Mouse (Mus musculus) kidney, adult 9 months (tissue): ENCODE data around the gene Paxip1.

Experiments used
- DNase-seq: peaks from one replicate; pipeline ENCODE4 v3.0.0; 2022

The Paxip1 gene

GRCm38 (mm10) chr5:27791303-27792172 lies at the start of gene Paxip1:
TSS of gene Paxip1 (minus strand) at chr5:27791691.
- DNase-seq: peak; percentile 97

DNA sequence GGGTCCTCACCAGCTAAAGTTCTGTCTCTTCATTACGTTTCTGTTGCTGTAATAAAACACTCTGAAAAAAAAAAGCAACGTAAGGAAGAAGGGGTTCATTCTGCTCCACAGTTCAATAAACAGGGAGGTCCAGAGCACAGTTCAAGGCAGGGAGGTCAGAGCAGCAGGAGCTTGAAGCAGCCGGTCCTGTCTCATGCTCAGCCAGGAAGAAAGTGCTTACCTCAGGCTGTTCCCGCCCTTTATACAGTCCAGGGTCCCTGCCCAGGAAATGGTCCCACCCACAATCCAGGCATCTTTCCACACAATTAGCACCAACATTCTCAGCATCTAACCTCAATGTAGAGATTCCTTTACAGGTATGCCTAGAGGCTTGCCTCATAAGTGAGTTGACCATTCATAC lies 46.6 kb upstream of the Paxip1 start:
- peak; percentile 68 for DNase-seq

GRCm38 (mm10) chr5:27835096-27835495 lies 43.6 kb upstream of the Paxip1 start:
- peak; percentile 64 for DNase-seq

DNA sequence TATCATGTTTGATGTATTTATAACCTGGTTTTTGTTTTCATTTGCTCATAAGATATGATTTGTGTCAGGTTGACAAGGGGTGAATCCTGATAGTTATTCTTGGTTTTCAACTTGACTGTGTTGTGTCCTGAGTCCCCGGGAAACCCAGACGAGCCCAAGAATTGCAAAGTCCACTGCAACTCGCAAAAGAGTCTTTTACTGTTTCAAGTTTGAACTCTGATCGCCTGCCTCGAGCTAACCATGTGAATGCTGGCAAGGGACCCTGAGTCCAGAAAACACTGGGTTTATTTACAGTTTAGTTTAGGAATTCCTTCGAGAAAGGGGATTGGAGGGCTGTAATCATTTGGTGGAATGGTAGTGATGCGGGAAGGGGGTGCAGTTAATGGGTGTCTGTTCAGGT lies 36.5 kb upstream of the Paxip1 start:
- peak; percentile 61 for DNase-seq

DNA sequence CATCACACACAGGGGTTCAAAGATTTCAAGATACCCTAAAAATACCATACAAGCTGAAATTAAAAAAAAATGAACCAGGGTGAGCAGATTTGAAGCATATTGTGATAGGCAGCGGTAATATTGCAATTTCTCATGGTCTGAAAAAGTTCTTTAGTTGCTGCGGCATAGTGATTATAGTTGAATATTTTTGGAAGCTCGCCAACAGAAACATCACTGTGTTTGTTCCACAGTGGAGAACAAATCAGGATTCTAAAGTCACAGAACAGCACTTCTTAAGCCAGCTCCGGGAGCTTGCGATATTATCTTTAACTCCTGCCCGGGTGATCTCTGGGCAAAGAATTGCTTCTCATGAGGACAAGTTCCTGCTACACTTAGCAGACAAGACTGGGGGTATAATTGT lies 29.7 kb upstream of the Paxip1 start:
- no peak for DNase-seq

DNA sequence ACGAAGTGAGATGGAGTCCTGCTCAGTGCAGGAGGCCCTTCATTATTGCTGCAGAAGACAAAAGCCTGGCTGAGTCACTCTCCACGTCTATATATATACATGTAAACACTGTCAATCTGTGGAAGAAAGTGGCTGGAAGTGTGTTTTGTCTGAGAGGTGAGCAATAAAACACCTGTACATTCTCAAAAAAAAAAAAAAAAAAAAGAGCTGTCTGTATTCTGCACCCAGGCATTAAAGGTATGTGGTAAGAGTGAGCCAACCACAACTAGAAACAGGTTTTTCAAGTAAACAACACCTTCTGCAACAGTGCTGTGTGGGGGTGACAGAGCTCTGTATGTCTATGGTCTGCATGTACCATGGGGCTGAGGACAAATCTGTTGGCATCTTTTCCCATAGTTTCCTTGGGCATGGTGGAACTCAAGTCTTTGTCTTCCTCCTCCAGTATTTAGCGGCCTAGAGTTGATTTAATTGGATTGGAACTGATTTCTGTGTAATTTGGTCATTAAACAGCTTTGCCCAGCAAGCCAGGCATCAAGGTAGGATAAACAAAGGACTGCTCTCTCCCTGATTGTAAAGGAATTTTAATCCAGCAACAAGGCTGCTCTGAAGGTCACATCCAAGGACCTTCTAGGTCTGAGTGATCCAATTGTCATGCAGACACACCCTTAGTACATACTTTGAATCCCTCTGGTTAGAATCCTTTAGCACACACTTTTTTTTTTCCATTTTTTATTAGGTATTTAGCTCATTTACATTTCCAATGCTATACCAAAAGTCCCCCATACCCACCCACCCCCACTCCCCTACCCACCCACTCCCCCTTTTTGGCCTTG lies 27.6 kb upstream of the Paxip1 start:
- no peak for DNase-seq

GRCm38 (mm10) chr5:27814282-27814681 lies 22.8 kb upstream of the Paxip1 start:
- no peak for DNase-seq

DNA sequence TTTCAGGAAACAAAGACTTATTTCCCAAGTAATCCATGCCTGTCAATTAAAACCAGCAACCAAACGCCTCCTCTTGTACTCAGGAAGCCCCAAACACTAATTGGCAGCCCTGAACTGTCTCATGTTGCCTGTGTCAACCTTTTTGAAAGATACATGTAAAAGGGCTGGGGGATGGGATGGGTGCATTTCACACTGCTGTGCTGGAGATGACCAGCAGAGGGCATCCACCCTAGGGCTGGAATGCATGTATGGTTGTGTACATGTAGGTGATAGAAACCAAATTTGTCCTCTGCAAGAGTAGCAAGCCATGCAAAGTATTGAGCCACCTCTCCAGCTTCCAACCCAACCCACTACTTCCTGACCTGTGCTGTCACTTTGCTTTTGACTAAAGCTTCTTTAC lies 2.4 kb upstream of the Paxip1 start:
- peak; percentile 87 for DNase-seq

DNA sequence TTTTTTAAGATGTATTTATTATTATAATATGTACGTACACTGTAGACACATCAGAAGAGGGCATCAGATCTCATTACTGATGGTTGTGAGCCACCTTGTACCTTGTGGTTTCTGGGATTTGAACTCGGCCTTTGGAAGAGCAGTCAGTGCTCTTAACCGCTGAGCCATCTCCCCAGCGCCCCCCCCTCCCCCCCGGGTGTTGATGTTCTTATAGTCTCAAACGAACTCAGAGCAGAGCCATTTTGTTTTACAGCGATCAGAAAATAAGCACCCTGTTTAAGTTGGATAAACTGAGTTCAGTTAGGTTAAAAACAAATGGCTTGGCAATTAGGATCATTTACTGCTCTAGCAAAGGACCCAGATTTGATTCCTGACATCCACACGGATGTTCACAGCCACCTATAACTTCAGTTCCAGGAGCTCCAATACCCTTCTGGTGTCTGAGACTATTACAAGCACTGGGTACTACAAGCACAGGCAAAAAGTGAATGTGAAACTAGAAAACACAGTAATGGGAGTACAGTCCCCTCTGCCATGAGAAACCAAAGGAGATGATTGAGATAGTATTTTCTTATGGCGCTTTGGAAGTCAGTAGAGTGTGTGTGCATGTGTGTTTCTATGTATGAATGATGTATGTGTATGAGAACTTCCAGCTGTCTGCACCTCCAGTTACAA lies 1.2 kb upstream of the Paxip1 start:
- no peak for DNase-seq

GRCm38 (mm10) chr5:27792173-27792470 lies 631 bp upstream of the Paxip1 start:
- DNase-seq: no peak

DNA sequence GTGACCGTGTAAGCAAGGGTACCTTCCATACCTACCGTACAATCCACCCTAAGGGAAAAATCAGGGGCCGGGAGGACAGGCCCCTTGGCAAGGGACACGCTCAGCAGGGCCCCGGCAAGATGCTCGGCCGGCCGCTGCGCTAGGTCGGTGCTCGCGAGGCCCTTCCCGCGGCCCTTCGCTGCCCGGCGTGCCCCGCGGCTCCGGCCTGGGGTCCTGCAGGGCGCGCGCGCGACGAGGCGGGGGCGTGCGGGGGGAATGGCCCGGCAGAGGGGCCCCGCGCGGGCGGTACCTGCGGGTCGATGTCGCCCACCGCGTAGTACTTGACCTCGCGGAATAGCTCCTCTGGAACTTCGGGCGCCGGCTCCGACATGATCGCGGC lies 592 bp downstream of the Paxip1 start:
- DNase-seq: peak; percentile 83

DNA sequence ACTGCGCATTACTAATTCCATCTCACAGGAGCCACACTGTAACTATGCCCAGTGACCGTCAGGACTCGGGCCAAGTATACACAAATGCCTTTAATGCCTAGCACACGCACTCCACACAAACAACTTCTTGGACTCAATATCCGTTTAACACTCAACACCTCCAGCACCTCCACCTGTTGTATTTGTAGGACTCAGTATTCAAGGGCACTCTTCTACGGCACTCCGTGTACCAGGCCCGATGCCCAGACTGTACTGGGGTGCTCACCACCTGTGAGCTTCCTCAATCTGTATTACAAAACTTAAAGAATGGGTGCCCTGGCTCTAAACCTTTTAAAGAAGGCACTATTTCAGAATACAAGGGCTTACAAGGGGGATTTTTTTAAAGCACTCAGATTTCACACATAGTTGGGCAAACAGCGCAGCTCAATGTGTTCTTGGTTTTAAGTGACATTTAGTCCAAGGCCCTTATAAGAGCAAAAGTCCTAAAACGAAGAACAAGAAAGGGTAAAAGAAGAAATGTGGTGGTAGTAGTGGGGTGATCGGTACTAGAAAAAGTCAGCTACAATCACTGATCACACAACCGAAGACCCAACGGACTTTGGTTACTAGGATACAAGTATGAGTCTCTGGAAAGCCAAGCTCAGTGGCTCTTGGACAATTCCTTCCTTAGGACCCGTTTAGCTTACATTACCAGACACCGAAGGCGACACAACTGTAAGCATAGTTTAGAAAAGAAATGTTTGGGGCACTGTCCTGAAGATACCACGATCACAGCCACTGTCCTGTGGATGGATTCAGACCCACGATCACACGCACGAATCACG lies 1.2 kb downstream of the Paxip1 start:
- peak; percentile 20 for DNase-seq

- no peak for DNase-seq
These were observed 1.9 kb downstream of the Paxip1 start for GRCm38 (mm10) chr5:27789586-27789985.

DNA sequence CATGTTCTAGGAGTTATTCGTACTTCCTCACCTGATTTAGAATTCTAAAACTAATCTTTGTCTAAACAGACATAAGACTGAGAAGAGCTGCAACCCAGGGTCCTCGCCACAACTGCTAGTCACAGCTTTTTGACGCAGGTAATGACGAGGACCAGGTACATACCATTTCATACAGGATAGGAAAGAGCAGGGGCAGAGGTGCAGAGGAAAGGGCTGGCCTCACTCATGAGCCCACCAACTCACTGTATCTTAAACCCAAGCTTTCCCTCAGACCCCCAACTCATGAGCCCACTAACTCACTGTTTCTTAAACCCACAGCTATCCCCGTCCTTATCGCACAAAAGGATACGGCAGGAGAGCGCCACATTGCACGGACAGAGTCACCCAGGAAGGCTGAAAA lies 8.1 kb downstream of the Paxip1 start:
- DNase-seq: no peak

DNA sequence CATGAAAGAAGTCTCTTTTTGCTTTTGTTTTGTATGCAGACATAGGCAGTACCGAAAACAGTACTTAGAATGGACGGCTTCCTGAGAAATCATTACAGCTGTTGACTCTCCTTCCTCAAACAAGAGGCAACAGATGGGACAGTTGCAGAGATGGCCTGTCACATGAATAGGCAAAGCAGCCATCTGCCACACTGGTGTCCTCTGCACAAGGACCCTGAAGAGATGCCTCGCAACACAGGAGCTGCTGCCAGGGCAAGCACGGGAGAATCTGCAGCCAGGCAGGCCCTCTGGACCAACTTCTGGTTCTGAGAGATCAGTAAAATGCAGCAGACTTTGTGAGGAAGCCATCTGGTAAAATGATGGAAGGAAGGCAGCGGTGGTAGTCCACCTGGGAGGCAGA lies 23.5 kb downstream of the Paxip1 start:
- no peak for DNase-seq

DNA sequence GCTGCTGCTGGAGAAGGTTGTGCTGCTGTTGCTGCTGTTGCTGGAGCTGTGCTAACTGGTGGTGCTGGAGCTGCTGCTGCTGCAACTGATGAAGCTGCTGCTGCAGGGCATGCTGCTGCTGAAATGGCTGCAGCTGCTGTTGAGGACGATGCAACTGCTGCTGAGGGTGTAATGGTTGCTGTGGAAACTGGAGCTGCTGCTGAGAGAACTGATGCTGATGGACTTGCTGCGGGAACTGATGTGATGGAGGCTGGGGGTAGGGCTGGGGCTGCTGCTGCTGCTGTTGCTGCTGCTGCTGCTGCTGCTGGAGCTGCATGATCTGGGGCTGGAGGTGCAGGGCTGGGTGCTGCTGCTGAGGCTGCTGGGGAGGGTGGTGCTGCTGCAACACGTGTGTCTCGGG lies 25.7 kb downstream of the Paxip1 start:
- DNase-seq: no peak

DNA sequence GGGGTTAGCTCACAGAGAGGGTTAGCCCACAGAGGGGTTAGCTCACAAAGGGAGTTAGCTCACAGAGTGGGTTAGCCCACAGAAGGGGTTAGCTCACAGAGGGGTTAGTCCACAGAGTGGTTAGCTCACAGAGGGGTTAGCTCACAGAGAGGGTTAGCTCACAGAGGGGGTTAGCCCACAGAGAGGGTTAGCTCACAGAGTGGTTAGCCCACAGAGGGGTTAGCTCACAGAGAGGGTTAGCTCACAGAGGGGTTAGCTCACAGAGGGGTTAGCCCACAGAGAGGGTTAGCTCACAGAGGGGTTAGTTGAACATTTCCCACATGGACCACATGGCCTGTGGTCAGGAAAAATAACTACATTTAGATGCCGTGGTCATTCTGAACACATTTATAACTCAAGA lies 46.5 kb downstream of the Paxip1 start:
- DNase-seq: no peak

GRCm38 (mm10) chr5:27739216-27739615 lies 52.3 kb downstream of the Paxip1 start:
- DNase-seq: no peak

GRCm38 (mm10) chr5:27737168-27737567 lies 54.3 kb downstream of the Paxip1 start:
- peak; percentile 33 for DNase-seq

- DNase-seq: no peak
These were observed 59.1 kb downstream of the Paxip1 start for GRCm38 (mm10) chr5:27732288-27732868.

GRCm38 (mm10) chr5:27731392-27731791 lies 60.1 kb downstream of the Paxip1 start:
- no peak for DNase-seq

DNA sequence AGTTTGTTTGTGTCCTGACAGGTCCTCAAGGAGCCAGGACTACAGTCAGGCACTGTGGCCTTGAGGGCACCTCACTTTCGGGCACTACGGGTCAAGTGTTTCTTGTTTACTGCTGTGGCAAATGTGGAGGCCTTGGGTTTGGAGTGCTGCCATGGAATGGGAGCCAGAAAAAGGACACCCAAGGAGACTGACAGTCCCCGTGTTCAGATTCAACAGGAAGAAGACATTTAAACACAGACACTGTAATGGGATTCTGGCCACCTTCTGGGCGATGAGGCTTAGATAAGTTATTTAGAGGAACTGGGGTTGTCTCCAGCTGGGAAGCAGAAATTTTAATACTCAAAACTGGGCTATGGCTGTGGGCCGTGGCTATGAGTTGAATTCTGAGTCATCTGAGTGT lies 60.8 kb downstream of the Paxip1 start:
- DNase-seq: no peak
